Mouse (Mus musculus) hematopoietic stem cell, adult 5-6 weeks (primary cell): ENCODE measurements around the gene Fam19a3. TPM values are rescaled to one million over a fixed set of nuclear protein-coding genes. Genes with fewer than 3 reads are reported as not detected.
"Not testable (repeated sequence)": the region's sequence is repeated elsewhere in the genome, so short reads cannot be mapped to it uniquely, and the experiment has no call there.

ENCODE experiments used
- ATAC-seq, 2 experiments: fragments of 125-278 bp in 1 of 2; replicated peaks in 1 of 2; 2 replicates each; pipeline ENCODE4 v1.8.0; 2016 to 2017; ENCODE audit warnings: inconsistent platforms in 2 of 2, mild to moderate bottlenecking in 2 of 2, moderate number of reproducible peaks in 2 of 2, low read depth in 1 of 2, moderate TSS enrichment in 1 of 2; ENCODE audit not compliant: low FRiP score in 2 of 2, poor library complexity in 2 of 2, severe bottlenecking in 2 of 2, insufficient read depth in 1 of 2, low TSS enrichment in 1 of 2
- total RNA-seq: library from RNA; stranded (forward); fragments of 172-1452, 232-1000 nt; gene quantifications from 2 replicates; pipeline ENCODE4 v1.2.3, GENCODE M21; 2017

Gene Fam19a3
- 0.13 TPM in 1 of 2 replicates, not detected in the other for total RNA-seq

- ATAC-seq: 0 out of 4 replicates have a peak, but pooled peaks of 1 of the 2 experiments have one; percentile 16
These were observed at the start of gene Fam19a3 for GRCm38 (mm10) chr3:104781471-104781903. Gene Fam19a3, minus strand, starts transcription at chr3:104781840.

DNA sequence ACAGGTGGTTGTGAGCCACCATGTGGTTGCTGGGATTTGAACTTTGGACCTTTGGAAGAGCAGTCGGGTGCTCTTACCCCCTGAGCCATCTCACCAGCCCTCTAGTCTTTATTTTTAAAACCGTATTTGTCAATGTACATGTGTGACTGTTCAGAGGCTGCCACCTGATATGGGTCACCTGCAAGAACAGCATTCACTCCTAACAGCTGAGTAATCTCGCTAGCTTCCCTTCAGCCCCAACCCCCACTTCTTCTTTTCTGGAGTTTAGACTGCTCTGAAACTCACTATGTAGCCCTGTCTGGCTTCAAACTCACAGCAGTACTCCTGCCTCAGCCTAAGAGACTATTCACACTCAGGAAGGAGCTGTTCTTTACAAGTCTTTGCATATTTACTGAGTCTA lies 40.8 kb upstream of the Fam19a3 start:
- ATAC-seq: no peak

GRCm38 (mm10) chr3:104820426-104820825 lies 38.8 kb upstream of the Fam19a3 start:
- ATAC-seq: no peak

DNA sequence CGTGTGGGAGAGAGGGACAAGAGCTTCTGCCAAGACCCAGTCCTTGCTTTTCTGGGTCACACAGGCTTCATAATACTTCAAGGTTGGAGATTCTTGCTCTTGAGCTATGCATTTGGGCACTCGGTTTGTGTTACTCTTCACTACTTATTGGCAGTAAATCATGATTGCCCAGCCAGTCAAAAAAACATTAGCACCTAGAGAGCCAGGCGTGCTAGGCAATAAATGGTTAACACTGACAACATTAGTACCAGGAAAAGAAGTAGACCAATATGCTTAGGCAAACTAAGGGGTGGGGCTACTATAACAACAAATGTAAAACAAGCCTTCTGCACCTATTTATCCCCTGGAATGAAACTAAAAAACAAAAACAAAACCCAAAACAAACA lies 37.1 kb upstream of the Fam19a3 start:
- 0 out of 4 replicates have a peak, but pooled peaks of 1 of the 2 experiments have one; percentile 9 for ATAC-seq

DNA sequence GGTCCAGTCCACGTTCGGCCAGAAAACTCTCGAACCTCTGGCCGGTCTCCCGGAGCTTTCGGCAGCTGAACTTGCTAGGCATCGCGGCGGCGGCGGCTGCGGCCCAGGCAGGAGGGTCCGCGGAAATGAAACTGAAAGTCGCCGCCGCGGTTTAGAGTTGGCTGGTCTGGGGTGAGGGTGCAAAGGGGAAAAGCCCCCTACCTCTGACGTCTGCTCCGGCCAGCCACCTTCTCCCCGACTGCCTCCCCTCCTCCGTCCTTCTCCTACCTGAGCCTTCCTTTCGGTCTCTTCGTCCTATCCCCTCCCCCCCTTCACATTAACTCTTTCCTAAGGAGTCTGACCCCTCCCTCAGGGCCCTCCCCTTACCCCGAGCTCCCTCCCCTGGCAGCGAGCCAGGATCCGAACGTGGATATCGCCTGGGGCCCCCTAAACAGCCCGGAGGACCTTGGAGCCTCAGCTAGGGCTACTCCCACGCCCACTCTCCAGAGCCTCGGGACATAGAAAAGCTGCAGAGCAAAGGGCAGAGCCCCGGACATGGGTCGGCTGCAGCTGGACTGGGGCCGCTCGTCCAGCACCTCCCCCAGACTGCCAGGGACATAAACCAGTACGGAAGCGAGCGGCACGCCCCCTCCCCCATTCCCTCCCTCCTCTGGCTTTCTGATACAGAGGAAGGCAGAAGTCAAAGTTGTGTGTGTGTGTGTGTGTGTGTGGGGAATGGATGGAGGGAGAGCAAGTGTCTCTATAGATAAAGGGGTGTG lies 36.5 kb upstream of the Fam19a3 start, which contains the start of gene Mov10:
Mov10 (minus strand) TSS at position 573 of the 758 bp plus-strand sequence.
- ATAC-seq: peak; percentile 61 to 63

- peak; percentile 7 to 26; a peak in 2 of 4 replicates for ATAC-seq
These were observed 35.9 kb upstream of the Fam19a3 start for GRCm38 (mm10) chr3:104817481-104817990.

DNA sequence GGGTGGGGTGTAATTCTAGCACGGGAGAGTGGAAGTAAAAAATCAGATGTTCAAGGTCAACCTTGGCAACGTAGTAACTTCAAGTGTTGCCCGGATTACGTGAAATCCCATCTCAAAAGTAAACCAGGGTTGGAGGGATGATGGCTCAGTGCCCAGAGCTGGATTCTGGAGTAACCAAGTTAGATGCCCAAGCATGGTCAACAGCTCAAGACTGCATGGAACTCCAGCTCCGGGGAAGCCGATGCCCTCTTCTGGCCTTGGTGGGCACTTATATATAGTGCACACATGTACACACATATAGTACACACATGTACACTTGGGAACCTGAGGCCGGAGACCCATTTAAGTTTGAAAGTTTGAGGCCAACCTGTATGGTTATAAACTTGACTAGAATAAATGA lies 34.5 kb upstream of the Fam19a3 start:
- no peak for ATAC-seq

- no peak for ATAC-seq
These were observed 33.7 kb upstream of the Fam19a3 start for GRCm38 (mm10) chr3:104815346-104815745.

DNA sequence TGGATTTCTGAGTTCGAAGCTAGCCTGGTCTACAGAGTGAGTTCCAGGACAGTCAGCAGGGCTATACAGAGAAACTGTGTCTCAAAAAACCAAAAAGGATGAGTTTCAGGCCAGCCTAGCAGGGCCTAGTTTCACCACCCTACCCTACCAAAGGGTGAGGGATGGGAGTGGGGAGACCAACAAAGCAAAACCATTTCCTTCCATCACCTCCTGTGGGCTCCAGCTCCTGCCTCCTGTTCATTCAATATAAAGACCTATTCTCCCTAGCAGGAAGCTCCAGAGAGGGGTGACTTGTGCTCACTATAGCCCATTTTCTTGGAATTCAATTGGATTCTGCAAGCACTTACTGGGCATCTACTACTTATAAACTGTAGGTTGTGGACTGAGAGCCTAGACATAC lies 33.1 kb upstream of the Fam19a3 start:
- ATAC-seq: no peak

DNA sequence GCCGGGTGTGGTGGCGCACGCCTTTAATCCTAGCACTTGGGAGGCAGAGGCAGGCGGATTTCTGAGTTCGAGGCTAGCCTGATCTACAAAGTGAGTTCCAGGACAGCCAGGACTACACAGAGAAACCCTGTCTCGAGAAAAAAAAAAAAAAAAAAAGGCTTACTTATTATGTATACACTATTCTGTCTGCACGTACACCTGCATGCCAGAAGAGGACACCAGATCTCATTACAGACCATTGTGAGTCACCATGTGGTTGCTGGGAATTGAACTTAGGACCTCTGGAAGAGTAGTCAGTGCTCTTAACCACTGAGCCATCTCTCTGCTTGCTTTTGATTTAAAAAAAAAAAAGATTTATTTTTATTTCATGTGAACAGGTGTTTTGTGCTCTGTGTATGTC lies 31.6 kb upstream of the Fam19a3 start:
- not testable (repeated sequence) for ATAC-seq

DNA sequence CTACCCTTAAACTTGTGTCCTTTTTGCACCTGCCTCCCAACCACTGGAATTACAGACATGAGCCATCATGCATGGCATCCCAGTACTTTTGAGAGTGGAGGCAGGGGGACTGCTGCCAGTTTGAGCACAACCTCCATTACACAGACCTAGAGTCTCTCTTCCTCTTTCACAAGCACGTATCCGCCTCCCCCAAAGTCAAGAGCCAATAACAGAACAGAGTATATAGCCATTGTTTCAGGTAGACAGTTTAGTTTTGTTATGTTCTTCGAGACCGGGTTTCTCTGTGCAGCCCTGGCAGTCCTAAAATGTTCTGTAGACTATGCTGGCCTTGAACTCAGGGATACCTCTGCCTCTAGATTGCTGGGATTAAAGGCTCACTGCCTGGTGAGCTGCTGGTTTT lies 30.6 kb upstream of the Fam19a3 start:
- no peak for ATAC-seq

DNA sequence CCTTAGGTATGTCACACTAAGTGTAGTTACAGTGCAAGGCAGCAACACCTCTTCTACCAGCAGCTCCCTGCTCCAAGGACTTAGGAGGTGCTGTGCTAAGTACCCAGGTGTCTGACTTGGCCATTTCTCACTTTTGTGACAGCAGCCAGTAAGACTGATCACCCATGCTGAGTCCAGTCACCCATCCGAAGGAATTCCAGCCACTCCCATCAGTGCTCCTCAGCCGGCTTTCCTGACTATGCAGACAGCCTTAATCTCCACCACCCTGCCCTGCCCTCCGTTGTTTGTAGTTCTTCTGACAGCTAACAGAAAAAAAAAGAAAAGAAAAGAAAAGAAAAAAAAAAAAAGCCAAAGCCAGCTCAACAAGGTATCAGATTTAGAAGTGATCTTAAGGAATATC lies 30.1 kb upstream of the Fam19a3 start:
- ATAC-seq: no peak

- ATAC-seq: 0 out of 4 replicates have a peak, but pooled peaks of 1 of the 2 experiments have one; percentile 12
These were observed 23.9 kb upstream of the Fam19a3 start for GRCm38 (mm10) chr3:104805539-104805938.

DNA sequence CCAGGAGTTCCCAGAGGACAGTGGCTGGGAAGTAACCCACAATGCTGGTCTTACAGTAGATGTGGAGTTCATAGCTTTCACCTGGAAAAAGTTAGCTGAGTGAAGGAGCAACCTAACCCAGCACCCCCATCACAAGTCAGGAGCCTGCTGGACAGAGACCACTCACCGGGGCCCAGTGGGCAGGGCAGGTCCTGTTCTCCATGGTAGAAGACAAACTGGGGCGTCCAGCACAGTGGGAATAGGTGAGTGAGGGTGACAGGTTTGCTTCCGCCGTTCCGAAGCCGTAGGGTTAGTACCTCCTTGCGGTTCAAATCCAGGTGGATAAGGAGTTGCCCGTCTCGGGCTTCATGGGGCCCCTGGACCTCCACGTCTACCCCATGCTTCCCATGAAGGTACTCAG lies 22.7 kb upstream of the Fam19a3 start:
- no peak for ATAC-seq

DNA sequence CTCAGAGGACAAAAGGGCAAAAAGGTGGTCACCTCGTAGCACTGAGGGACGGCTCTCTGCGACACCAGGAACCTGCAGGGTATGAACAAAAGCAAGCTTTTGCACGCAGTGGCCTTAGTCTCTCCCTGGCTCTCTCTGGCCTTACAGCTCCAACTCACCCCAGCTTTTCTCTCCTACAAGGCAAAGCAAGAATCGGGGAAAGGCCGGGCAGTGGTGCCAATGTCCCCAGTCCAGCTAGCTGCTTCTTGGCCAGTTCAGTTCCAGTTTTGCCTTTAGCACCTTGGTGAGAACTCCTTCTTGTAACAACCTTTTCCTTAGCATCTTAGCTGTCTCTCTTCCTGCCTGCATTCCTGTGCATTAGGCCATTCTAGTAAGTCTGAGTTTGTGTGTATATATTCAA lies 19.8 kb upstream of the Fam19a3 start:
- no peak for ATAC-seq

DNA sequence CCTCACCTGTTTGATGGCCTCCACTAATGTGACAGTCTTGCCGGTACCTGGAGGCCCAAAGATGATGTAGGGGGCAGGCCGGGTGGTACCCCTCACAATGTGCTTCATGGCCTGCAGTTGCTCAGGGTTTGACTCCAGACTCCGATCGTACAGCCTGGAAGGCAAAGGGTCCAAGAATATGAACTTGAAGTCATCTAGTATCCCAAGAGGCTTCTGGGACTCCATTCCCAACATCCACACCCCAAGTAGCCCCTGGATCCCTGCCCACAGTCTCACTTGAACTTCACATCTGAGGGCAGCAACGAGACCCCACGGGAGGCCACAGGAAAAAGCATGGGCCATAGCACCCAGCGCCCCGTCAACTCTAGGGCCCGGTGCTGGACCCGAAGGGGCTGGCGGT lies 19.0 kb upstream of the Fam19a3 start:
- no peak for ATAC-seq

DNA sequence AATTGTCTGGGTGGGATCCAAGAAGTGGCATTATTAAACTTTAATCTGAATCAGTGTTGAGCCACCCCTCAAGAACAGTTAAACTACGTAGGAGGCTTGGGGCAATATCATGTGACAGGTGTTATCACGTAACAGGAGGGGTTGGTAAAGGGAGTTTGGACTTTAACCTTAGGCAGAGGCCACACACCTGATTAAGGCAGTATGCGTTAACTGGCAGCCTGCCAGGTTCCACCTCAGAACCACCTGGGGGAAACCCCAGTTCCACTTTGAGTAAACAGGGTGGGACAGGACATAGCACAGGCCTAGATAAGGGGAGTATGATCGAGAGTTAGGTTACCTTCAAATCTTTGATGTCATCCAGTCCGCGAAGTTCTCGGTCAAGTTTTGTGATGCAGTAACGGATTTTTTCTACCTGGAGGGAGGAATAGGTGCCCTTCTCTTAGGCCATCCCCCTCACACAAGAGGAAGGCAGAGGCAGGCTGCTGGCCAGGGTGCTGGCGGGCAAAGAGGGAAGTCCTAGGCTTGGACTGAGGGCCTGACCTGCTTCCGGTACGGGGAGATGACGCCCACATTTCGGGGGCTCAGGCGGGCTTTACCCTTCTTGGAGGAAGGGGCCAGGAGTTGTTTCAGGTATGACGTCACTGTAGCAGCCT lies 14.9 kb upstream of the Fam19a3 start:
- no peak for ATAC-seq

DNA sequence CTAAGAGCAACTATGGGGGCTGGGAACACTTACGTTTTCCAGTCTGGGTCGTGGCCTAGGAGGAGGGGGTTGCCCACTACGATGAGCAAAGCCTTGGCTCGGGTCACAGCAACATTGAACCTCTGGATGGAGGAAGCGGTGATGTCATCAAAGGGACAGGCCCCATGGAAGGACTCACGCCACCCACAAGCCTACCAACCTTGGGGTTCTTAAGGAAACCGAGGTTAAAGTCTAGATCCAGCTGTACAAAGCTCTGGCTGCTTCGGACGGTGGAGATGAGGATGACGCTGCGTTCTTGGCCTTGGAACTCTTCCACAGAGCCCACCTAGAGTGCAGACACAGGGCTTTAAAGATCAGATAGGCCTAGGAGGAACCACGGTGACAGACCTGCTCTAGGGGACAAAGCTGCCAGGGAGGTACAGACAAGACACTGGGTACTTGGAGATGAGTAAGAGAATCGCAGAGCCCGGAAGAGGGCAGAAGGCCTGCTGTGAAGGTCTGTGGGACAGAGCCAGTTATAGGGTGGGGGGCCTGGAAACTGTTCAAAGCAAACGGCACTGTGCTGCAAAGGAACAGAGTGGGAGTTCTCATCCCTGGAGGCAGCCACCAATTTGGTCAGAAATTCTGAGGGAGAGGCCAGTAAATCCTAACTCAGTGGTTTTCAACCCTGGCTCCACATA lies 14.2 kb upstream of the Fam19a3 start:
- no peak for ATAC-seq
